Mouse (Mus musculus) hindbrain, embryonic 16.5 days (tissue): Measurements from ENCODE around the gene Tmem210. TPM values are rescaled to one million over a fixed set of nuclear protein-coding genes. Genes with fewer than 3 reads are reported as not detected.

Experiments
- ATAC-seq: fragments of 200-750 bp; cut with Nextera tagmentation; 2 replicates; pipeline ENCODE4 v1.8.0; 2017; ENCODE audit warnings: moderate TSS enrichment, moderate library complexity
- H3K27ac ChIP-seq: fragments of 300-500 bp; sonication (generic); 2 replicates; pipeline ENCODE4 v1.5.1; 2014; ENCODE audit warnings: low read depth, mild to moderate bottlenecking, control low read depth, low read length, moderate library complexity
- H3K27me3 ChIP-seq: fragments of 300-500 bp; sonication (generic); replicated peaks from 2 replicates; pipeline ENCODE4 v1.6.1; 2014; ENCODE audit warnings: low read length; ENCODE audit not compliant: control insufficient read depth, insufficient read depth
- H3K36me3 ChIP-seq: fragments of 300-500 bp; sonication (generic); 2 replicates; pipeline ENCODE4 v1.6.1; 2014; ENCODE audit warnings: mild to moderate bottlenecking, low read length, moderate library complexity, mixed read lengths; ENCODE audit not compliant: control insufficient read depth, insufficient read depth
- H3K4me1 ChIP-seq: fragments of 300-500 bp; sonication (generic); 2 replicates; pipeline ENCODE4 v1.6.1; 2014; ENCODE audit warnings: low read depth, low read length; ENCODE audit not compliant: control insufficient read depth, insufficient read depth
- H3K4me2 ChIP-seq: fragments of 300-500 bp; sonication (generic); 2 replicates; pipeline ENCODE4 v1.6.1; 2014; ENCODE audit warnings: mild to moderate bottlenecking, low read length, control low read depth, moderate library complexity
- H3K4me3 ChIP-seq: fragments of 300-500 bp; sonication (generic); 2 replicates; pipeline ENCODE4 v1.5.1; 2014; ENCODE audit warnings: mild to moderate bottlenecking, low read length, control low read depth, moderate library complexity
- H3K9ac ChIP-seq: fragments of 300-500 bp; sonication (generic); 2 replicates; pipeline ENCODE4 v1.6.1; 2014; ENCODE audit warnings: low read depth, mild to moderate bottlenecking, control low read depth, low read length, moderate library complexity
- H3K9me3 ChIP-seq: fragments of 300-500 bp; sonication (generic); 2 replicates; pipeline ENCODE4 v1.6.1; 2014; ENCODE audit warnings: mild to moderate bottlenecking, low read length, moderate library complexity; ENCODE audit not compliant: control insufficient read depth
- WGBS: fragments of 180-500 bp; shearing (Covaris S2); extraction: QIAGEN DNeasy Blood & Tissue Kit; methylation state at CpG from one replicate; pipeline ENCODE4 v1.1.7; 2014; 5-methylcytosine and 5-hydroxymethylcytosine counted together
- polyA plus RNA-seq: library from polyadenylated mRNA; unstranded; fragments of >200 nt; fragmentation: Nextera tagmentation; extraction: Ambion mirVana; gene quantifications from 2 replicates; pipeline ENCODE4 v1.2.1, GENCODE M21; 2015

The Tmem210 gene
- polyA plus RNA-seq, 1 experiment from 2014 or later: not detected

- H3K4me2 ChIP-seq: no peak overlapping the region
- no peaks in the 10 kb centered on the region for H3K9me3 ChIP-seq
- peaks cover 40% of the 10 kb centered on the region for H3K36me3 ChIP-seq
- no peak for ATAC-seq
- H3K4me1 ChIP-seq: no peaks in the 10 kb centered on the region
- WGBS: 78% methylated on average over 10 of the region's 10 CpGs
- peaks cover 26% of the 10 kb centered on the region for H3K27me3 ChIP-seq
- H3K4me3 ChIP-seq: no peak overlapping the region
- no peak overlapping the region for H3K9ac ChIP-seq
- no peak overlapping the region for H3K27ac ChIP-seq
Observed at GRCm38 (mm10) chr2:25298046-25298445, 10.1 kb downstream of the Tmem210 start.

GRCm38 (mm10) chr2:25303452-25303851 is 15.5 kb downstream of the Tmem210 start:
- no peaks in the 10 kb centered on the region for H3K9me3 ChIP-seq
- no peak overlapping the region for H3K4me2 ChIP-seq
- H3K9ac ChIP-seq: no peak overlapping the region
- peaks cover 12% of the 10 kb centered on the region for H3K4me1 ChIP-seq
- 70% methylated on average over 3 of the region's 3 CpGs for WGBS
- H3K36me3 ChIP-seq: peaks cover 8% of the 10 kb centered on the region
- H3K27ac ChIP-seq: no peak overlapping the region
- no peak for ATAC-seq
- H3K27me3 ChIP-seq: peaks cover 4% of the 10 kb centered on the region; the same call in 1 of the 2 replicates
- H3K4me3 ChIP-seq: no peak overlapping the region

GRCm38 (mm10) chr2:25303931-25304656 is 16.1 kb downstream of the Tmem210 start:
- peaks cover 7% of the 10 kb centered on the region; the same call in 1 of the 2 replicates for H3K27me3 ChIP-seq
- 0 out of 2 replicates have a peak, but pooled peaks have one; percentile 15 for ATAC-seq
- WGBS: 63% methylated on average over 7 of the region's 7 CpGs

GRCm38 (mm10) chr2:25304657-25305541 is 17.0 kb downstream of the Tmem210 start:
- Histone ChIP-seq H3K9ac (peak overlapping the region; percentile 66), H3K36me3 (peaks cover 16% of the 10 kb centered on the region), H3K4me1 (peaks cover 12% of the 10 kb centered on the region), H3K27ac (peak overlapping the region; percentile 55), H3K9me3 (no peaks in the 10 kb centered on the region), H3K27me3 (peaks cover 9% of the 10 kb centered on the region), H3K4me2 (peak overlapping the region; percentile 69), H3K4me3 (peak overlapping the region; percentile 43)
- WGBS: 5% methylated on average over 40 of the region's 45 CpGs
- peak; percentile 80 for ATAC-seq

More at GRCm38 (mm10) chr2:25303931-25304656, 16.1 kb downstream of the Tmem210 start:
- Histone ChIP-seq H3K27ac (no peak overlapping the region), H3K4me1 (peaks cover 12% of the 10 kb centered on the region), H3K36me3 (peaks cover 14% of the 10 kb centered on the region), H3K4me2 (peak overlapping the region; percentile 69), H3K4me3 (peak overlapping the region; percentile 43; the same call in 1 of the 2 replicates), H3K9me3 (no peaks in the 10 kb centered on the region), H3K9ac (no peak overlapping the region)

GRCm38 (mm10) chr2:25305587-25306359 is 17.8 kb downstream of the Tmem210 start:
- ATAC-seq: peak; percentile 15; the same call in 1 of the 2 replicates
- Histone ChIP-seq H3K36me3 (peaks cover 16% of the 10 kb centered on the region), H3K9ac (peak overlapping the region; percentile 66), H3K4me3 (peak overlapping the region; percentile 43), H3K27ac (no peak overlapping the region), H3K27me3 (peaks cover 15% of the 10 kb centered on the region), H3K4me2 (peak overlapping the region; percentile 69), H3K9me3 (no peaks in the 10 kb centered on the region), H3K4me1 (peaks cover 12% of the 10 kb centered on the region)
- 52% methylated on average over 14 of the region's 14 CpGs for WGBS

- 57% methylated on average over 10 of the region's 10 CpGs for WGBS
- Histone ChIP-seq H3K4me1 (peaks cover 6% of the 10 kb centered on the region), H3K27me3 (peaks cover 56% of the 10 kb centered on the region), H3K27ac (no peak overlapping the region), H3K4me3 (no peak overlapping the region), H3K4me2 (no peak overlapping the region), H3K9ac (no peak overlapping the region), H3K9me3 (no peaks in the 10 kb centered on the region), H3K36me3 (peaks cover 29% of the 10 kb centered on the region)
- ATAC-seq: no peak
Observed at GRCm38 (mm10) chr2:25310180-25310579, 22.2 kb downstream of the Tmem210 start.

- WGBS: 8% methylated on average over 22 of the region's 22 CpGs
- H3K27ac ChIP-seq: no peak overlapping the region
- H3K4me3 ChIP-seq: no peak overlapping the region
- H3K9ac ChIP-seq: no peak overlapping the region
- H3K27me3 ChIP-seq: peaks cover 56% of the 10 kb centered on the region
- no peaks in the 10 kb centered on the region for H3K4me1 ChIP-seq
- H3K36me3 ChIP-seq: peaks cover 29% of the 10 kb centered on the region
- H3K4me2 ChIP-seq: no peak overlapping the region
- no peak for ATAC-seq
- no peaks in the 10 kb centered on the region for H3K9me3 ChIP-seq
Observed at GRCm38 (mm10) chr2:25310969-25311368, 23.0 kb downstream of the Tmem210 start.

GRCm38 (mm10) chr2:25311491-25311891 is 23.5 kb downstream of the Tmem210 start:
- peaks cover 56% of the 10 kb centered on the region for H3K27me3 ChIP-seq
- peaks cover 29% of the 10 kb centered on the region for H3K36me3 ChIP-seq

More at GRCm38 (mm10) chr2:25311491-25311891, 23.5 kb downstream of the Tmem210 start:
- 12% methylated on average over 11 of the region's 11 CpGs for WGBS
- no peak overlapping the region for H3K4me3 ChIP-seq
- no peaks in the 10 kb centered on the region for H3K4me1 ChIP-seq
- no peak for ATAC-seq
- no peaks in the 10 kb centered on the region for H3K9me3 ChIP-seq
- no peak overlapping the region for H3K27ac ChIP-seq
- H3K9ac ChIP-seq: no peak overlapping the region
- no peak overlapping the region for H3K4me2 ChIP-seq
